Comparison of ENCODE assay signal across 11 mouse cellular contexts in the genomic region with DNA sequence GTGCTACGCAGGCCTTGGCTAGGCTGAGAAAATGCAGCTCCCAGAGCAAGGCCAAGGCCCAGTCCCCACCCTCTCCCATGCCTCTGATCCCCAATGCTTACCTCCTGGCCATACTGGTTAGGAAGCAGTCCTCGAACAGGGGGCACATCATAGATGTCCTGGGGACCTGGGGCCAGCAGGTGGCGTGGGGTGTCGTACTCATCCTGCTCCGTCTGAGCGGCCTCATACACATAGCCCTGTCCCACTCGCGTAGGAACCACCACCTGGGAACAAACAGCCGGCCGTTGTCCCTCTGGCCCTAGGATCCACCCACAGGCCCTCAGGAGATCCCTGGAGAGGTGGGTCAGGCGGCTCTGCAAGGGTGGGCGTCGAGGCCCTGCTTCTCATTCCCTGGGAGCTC. TPM values are rescaled to one million over a fixed set of nuclear protein-coding genes. Genes with fewer than 3 reads are reported as not detected.
DNase-seq lines count a peak whose midpoint lies in the region; ATAC-seq lines count a peak whose summit lies in the region.
"Had no signal": no experiment of that assay in that cellular context is flagged by ENCODE, and none has a peak within 500 bp of the region (broad histone marks: within the 10 kb centered on the region; RNA-seq: fewer than 3 reads in every experiment).

No protein-coding gene starts in this region.

- H3K27ac ChIP-seq in heart, embryonic 12.5 days (ENCODE audit: poor library complexity, severe bottlenecking) = peak overlapping the region; percentile 99
- H3K27ac ChIP-seq in hindbrain, embryonic 14.5 days = peak overlapping the region; percentile 95; the same call in 1 of the 2 replicates

- peaks cover 62% of the 10 kb centered on the region for H3K4me1 ChIP-seq in heart, embryonic 12.5 days (replicated peaks)
- H3K4me1 ChIP-seq in hindbrain, embryonic 14.5 days (replicated peaks; ENCODE audit: control insufficient read depth, insufficient read depth, low read length) = peaks cover 26% of the 10 kb centered on the region

- H3K9me3 ChIP-seq in heart, embryonic 12.5 days (replicated peaks) = no peaks in the 10 kb centered on the region
- H3K9me3 ChIP-seq in hindbrain, embryonic 14.5 days (ENCODE audit: control insufficient read depth, low read length) = no peaks in the 10 kb centered on the region
- H3K9me3 ChIP-seq: embryonic facial prominence, embryonic 12.5 days; G1E had no signal

- H3K9ac ChIP-seq in heart, embryonic 12.5 days = no peak overlapping the region
- H3K9ac ChIP-seq in hindbrain, embryonic 14.5 days = 0 out of 2 replicates have a peak overlapping the region, but pooled peaks have one; percentile 48
- H3K9ac ChIP-seq: embryonic facial prominence, embryonic 12.5 days had no signal

- H3K4me2 ChIP-seq in heart, embryonic 12.5 days = no peak overlapping the region
- no peak overlapping the region for H3K4me2 ChIP-seq in hindbrain, embryonic 14.5 days (replicated peaks)
- H3K4me2 ChIP-seq: embryonic facial prominence, embryonic 12.5 days had no signal

- ATAC-seq in heart, embryonic 12.5 days (ENCODE audit: insufficient number of reproducible peaks, low FRiP score) = no peak
- no peak for ATAC-seq in hindbrain, embryonic 14.5 days (ENCODE audit: low FRiP score)
- no peak for ATAC-seq in monocyte, adult 5-6 weeks (replicated peaks; ENCODE audit: insufficient number of reproducible peaks, low FRiP score, low TSS enrichment, poor library complexity, severe bottlenecking)

- WGBS in heart, embryonic 12.5 days = 79% methylated on average over 13 of the region's 13 CpGs
- 73% methylated on average over 13 of the region's 13 CpGs for WGBS in hindbrain, embryonic 14.5 days

- no peak overlapping the region for H3K4me3 ChIP-seq in heart, embryonic 12.5 days
- no peak overlapping the region for H3K4me3 ChIP-seq in hindbrain, embryonic 14.5 days (replicated peaks; ENCODE audit: low read length)
- H3K4me3 ChIP-seq: embryonic facial prominence, embryonic 12.5 days had no signal

- no peak for DNase-seq in heart, adult 8-10 months (ENCODE audit: low spot score)
- DNase-seq in urinary bladder, adult 2 months (ENCODE audit: low spot score) = peak; percentile 21
- DNase-seq in urinary bladder, postnatal 14 days (ENCODE audit: low spot score) = no peak
- DNase-seq in hindbrain, embryonic 14.5 days (ENCODE audit: low spot score) = no peak
- DNase-seq in ovary, postnatal 10 days (ENCODE audit: low spot score) = no peak
- no peak for DNase-seq in layer of hippocampus, postnatal 25 days (ENCODE audit: extremely low spot score in 1 of 2, low spot score in 1 of 2)
- DNase-seq: thymus, postnatal 36 days had no signal

- peaks cover 68% of the 10 kb centered on the region for H3K36me3 ChIP-seq in heart, embryonic 12.5 days
- peaks cover 67% of the 10 kb centered on the region for H3K36me3 ChIP-seq in hindbrain, embryonic 14.5 days (replicated peaks; ENCODE audit: control insufficient read depth, insufficient read depth)
- H3K36me3 ChIP-seq: G1E had no signal

- no peaks in the 10 kb centered on the region for H3K27me3 ChIP-seq in heart, embryonic 12.5 days (replicated peaks)
- no peaks in the 10 kb centered on the region for H3K27me3 ChIP-seq in hindbrain, embryonic 14.5 days (ENCODE audit: control insufficient read depth, insufficient read depth, low read length)
- H3K27me3 ChIP-seq: embryonic facial prominence, embryonic 12.5 days had no signal

RNA-seq across cellular contexts. Expression of gene Ctrb1, which starts 24.7 kb away (rescaled TPM):
- not detected in 2 replicates for polyA plus RNA-seq in heart, embryonic 12.5 days (2016; fragmentation: Nextera tagmentation; extraction: Ambion mirVana)
- total RNA-seq in heart, adult 8-10 months (2022) = not detected
- polyA plus RNA-seq in urinary bladder, adult 2 months (2012; rRNA removed) = 0.40 and 2.3 TPM in 2 replicates
- not detected in 2 replicates for polyA plus RNA-seq in hindbrain, embryonic 14.5 days (2014; fragmentation: Nextera tagmentation; extraction: Ambion mirVana)
- total RNA-seq in monocyte, adult 5-6 weeks (2017) = not detected in 3 replicates
- total RNA-seq in layer of hippocampus, postnatal 25 days (2021) = not detected
- total RNA-seq: G1E had no signal
- polyA plus RNA-seq: embryonic facial prominence, embryonic 12.5 days; G1E had no signal

RNA-seq across cellular contexts. Expression of gene Bcar1, which starts 28.1 kb away (rescaled TPM):
- polyA plus RNA-seq in heart, embryonic 12.5 days (2016; fragmentation: Nextera tagmentation; extraction: Ambion mirVana) = 46.4 and 47.2 TPM in 2 replicates
- total RNA-seq in heart, adult 8-10 months (2022) = 10 to 100 TPM; 18.5 to 21.8 (median 19.5) TPM
- polyA plus RNA-seq in urinary bladder, adult 2 months (2012; rRNA removed) = 40.1 and 42.5 TPM in 2 replicates
- polyA plus RNA-seq in hindbrain, embryonic 14.5 days (2014; fragmentation: Nextera tagmentation; extraction: Ambion mirVana) = 49.1 and 52.1 TPM in 2 replicates
- not detected in 3 replicates for total RNA-seq in monocyte, adult 5-6 weeks (2017)
- 10 to 100 TPM; 66.2 to 66.8 TPM for total RNA-seq in layer of hippocampus, postnatal 25 days (2021)

Comparison
In these comparisons a context has a peak if more than half of its experiments do, and no peak if none do; other contexts are left out.
1. RNA of gene Bcar1, which starts 28.1 kb away (total RNA-seq): 66.2 to 66.8 TPM in layer of hippocampus, postnatal 25 days and 18.5 to 21.8 TPM in heart, adult 8-10 months; not detected in monocyte, adult 5-6 weeks; every median in the first group is over 10 times any median in the second.